Mouse (Mus musculus): Measurements from ENCODE around the gene Susd4. TPM values are rescaled to one million over a fixed set of nuclear protein-coding genes. Genes with fewer than 3 reads are reported as not detected.

The Susd4 gene
- total and polyA plus RNA-seq, 3 experiments, result not detected

DNA sequence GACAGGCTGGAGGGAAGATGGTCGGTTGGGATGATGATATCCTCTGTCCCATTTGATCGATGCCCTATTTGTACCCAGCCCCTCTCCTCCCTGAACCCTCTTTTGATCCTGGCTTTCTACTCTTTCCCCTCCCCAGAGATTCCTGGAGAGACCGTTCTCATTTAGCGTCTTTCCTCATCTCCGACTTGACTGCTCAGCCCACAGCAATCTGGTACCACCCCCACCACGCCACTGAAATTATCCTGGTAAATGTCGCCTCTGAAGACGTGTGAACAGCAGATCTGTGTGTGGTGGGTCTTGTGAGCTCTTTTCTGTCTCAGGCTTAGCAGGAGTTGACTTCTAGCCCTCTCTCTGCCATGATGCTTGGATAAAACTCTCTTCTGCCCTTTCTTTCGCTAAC, 31.0 kb downstream of the Susd4 start:
- no peak overlapping the region for H3K27ac ChIP-seq (ENCODE audit: insufficient read depth, low read depth)
- no peaks in the 10 kb centered on the region for H3K79me2 ChIP-seq (replicated peaks; ENCODE audit: control insufficient read depth, extremely low read depth, insufficient read depth, poor library complexity, severe bottlenecking)
- no peak overlapping the region for H3K4me2 ChIP-seq (ENCODE audit: insufficient read depth, low read depth, poor library complexity, severe bottlenecking)
- in situ Hi-C loops (cut with MboI; ENCODE audit: low pct_ligation_motif_present, low pct_unique_long_range_greater_than_20kb, low sequenced_read_pairs), result loop anchor here (25.0 kb wide), 1 partner anchor 232 kb away; the partner anchor contains the start of gene Capn8
- H3K4me1 ChIP-seq (ENCODE audit: control insufficient read depth in 1 of 2, insufficient read depth in 2 of 2), result peaks cover 0 to 35% of the 10 kb centered on the region in 2 experiments; a peak in 2 of 4 replicates
- no peak overlapping the region for H3K4me3 ChIP-seq (replicated peaks in 1 of 3; ENCODE audit: low read depth in 2 of 3, low read length in 2 of 3, poor library complexity in 1 of 3)
- DNase-seq (ENCODE audit: extremely low read depth), result no peak
- dilution Hi-C loops (cut with MboI; ENCODE audit: extremely low pct_ligation_motif_present, extremely low pct_unique_long_range_greater_than_20kb, low sequenced_read_pairs), result no loop called here
- H3K36me3 ChIP-seq (replicated peaks in 1 of 2; ENCODE audit: control insufficient read depth in 1 of 2, insufficient read depth in 1 of 2, low read length in 1 of 2), result no peaks in the 10 kb centered on the region
- no peak overlapping the region for H3K9ac ChIP-seq (ENCODE audit: insufficient read depth, low read depth)
- TF ChIP-seq MXI1 (IDR thresholded peaks at IDR 0.05; ENCODE audit: low read depth, low read length) (no peak), SIN3A (IDR thresholded peaks at IDR 0.05; ENCODE audit: low read length) (no peak), USF1 (IDR thresholded peaks at IDR 0.05; ENCODE audit: low read depth, low read length) (no peak), JUND (conservative IDR thresholded peaks at IDR 0.05; ENCODE audit: low read depth, low read length) (no peak), SMC3 (IDR thresholded peaks at IDR 0.05; ENCODE audit: low read depth, low read length) (no peak), ZC3H11A (IDR thresholded peaks at IDR 0.05; ENCODE audit: low read depth, low read length) (no peak), USF2 (conservative IDR thresholded peaks at IDR 0.05; ENCODE audit: low read depth, low read length) (no peak), NRF1 (IDR thresholded peaks at IDR 0.05; ENCODE audit: low read depth, low read length) (no peak), RAD21 (IDR thresholded peaks at IDR 0.05; ENCODE audit: low read depth, low read length) (no peak)
- H3K9me3 ChIP-seq (replicated peaks; ENCODE audit: low read length), result no peaks in the 10 kb centered on the region
- H3K27me3 ChIP-seq (replicated peaks), result no peaks in the 10 kb centered on the region

DNA sequence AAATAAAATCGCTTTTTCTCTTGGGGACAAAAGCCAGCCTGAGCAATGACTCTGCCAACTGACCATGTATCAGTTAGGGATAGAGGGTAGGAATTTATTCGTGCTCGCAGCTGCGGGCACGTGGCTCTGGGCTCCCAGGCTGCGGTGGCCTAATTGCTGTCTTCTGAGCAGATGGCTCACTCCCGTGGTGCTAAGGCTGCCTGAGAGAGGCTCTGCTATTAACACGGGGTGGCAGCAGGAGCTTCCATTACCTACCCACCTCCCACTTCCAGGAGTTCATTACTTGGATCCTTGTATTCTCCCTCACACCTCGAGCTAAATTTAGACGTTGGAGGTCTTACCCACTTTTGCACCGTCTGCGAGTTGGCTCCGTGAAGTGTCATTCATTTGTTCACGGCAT, 33.4 kb downstream of the Susd4 start:
- Histone ChIP-seq H3K27ac (ENCODE audit: insufficient read depth, low read depth) (no peak overlapping the region), H3K27me3 (replicated peaks) (no peaks in the 10 kb centered on the region), H3K4me3 (replicated peaks in 1 of 3; ENCODE audit: low read depth in 2 of 3, low read length in 2 of 3, poor library complexity in 1 of 3) (no peak overlapping the region), H3K4me1 (ENCODE audit: control insufficient read depth in 1 of 2, insufficient read depth in 2 of 2) (peaks cover 0 to 27% of the 10 kb centered on the region in 2 experiments; a peak in 2 of 4 replicates), H3K36me3 (replicated peaks in 1 of 2; ENCODE audit: control insufficient read depth in 1 of 2, insufficient read depth in 1 of 2, low read length in 1 of 2) (no peaks in the 10 kb centered on the region), H3K9me3 (replicated peaks; ENCODE audit: low read length) (no peaks in the 10 kb centered on the region), H3K79me2 (replicated peaks; ENCODE audit: control insufficient read depth, extremely low read depth, insufficient read depth, poor library complexity, severe bottlenecking) (no peaks in the 10 kb centered on the region), H3K9ac (ENCODE audit: insufficient read depth, low read depth) (no peak overlapping the region), H3K4me2 (ENCODE audit: insufficient read depth, low read depth, poor library complexity, severe bottlenecking) (no peak overlapping the region)
- in situ Hi-C loops (cut with MboI; ENCODE audit: low pct_ligation_motif_present, low pct_unique_long_range_greater_than_20kb, low sequenced_read_pairs), result loop anchor here (25.0 kb wide), 1 partner anchor 235 kb away; the partner anchor contains the start of gene Capn8
- DNase-seq (ENCODE audit: extremely low read depth), result no peak
- no peak for TF ChIP-seq MXI1 (IDR thresholded peaks at IDR 0.05; ENCODE audit: low read depth, low read length)
- no peak for TF ChIP-seq SIN3A (IDR thresholded peaks at IDR 0.05; ENCODE audit: low read length)
- no peak for TF ChIP-seq MAX (IDR thresholded peaks at IDR 0.05; ENCODE audit: low read length)
- no peak for TF ChIP-seq GABPA (IDR thresholded peaks at IDR 0.05; ENCODE audit: insufficient replicate concordance, low read depth, low read length)
- TF ChIP-seq KAT2A (IDR thresholded peaks at IDR 0.05; ENCODE audit: insufficient replicate concordance, low read length), result no peak
- TF ChIP-seq ELF1 (IDR thresholded peaks at IDR 0.05; ENCODE audit: low read depth, low read length), result no peak
- TF ChIP-seq HCFC1 (IDR thresholded peaks at IDR 0.05; ENCODE audit: low read depth, low read length), result no peak
- TF ChIP-seq TBP (conservative IDR thresholded peaks at IDR 0.05; ENCODE audit: low read depth, low read length), result no peak
- no peak for TF ChIP-seq UBTF (IDR thresholded peaks at IDR 0.05; ENCODE audit: low read depth, low read length)
- TF ChIP-seq MYC (IDR thresholded peaks at IDR 0.05; ENCODE audit: low read depth, low read length), result no peak
- dilution Hi-C loops (cut with MboI; ENCODE audit: extremely low pct_ligation_motif_present, extremely low pct_unique_long_range_greater_than_20kb, low sequenced_read_pairs), result no loop called here

Data from CH12.LX (cell line).